Mouse (Mus musculus) CH12.LX (cell line): ENCODE measurements around the gene Srbd1. TPM values are rescaled to one million over a fixed set of nuclear protein-coding genes. Genes with fewer than 3 reads are reported as not detected.
A peak's percentile ranks its signal among the peaks of the same experiment; 100 is the strongest.

Experiments
- DNase-seq: peaks from one replicate; pipeline ENCODE4 v3.0.0-alpha.2; 2013; ENCODE audit errors: extremely low read depth
- H3K27ac ChIP-seq: 2 replicates; pipeline ENCODE4 v1.5.1; 2012; ENCODE audit warnings: low read depth, mild to moderate bottlenecking, control low read depth, moderate library complexity; ENCODE audit not compliant: insufficient read depth
- H3K27me3 ChIP-seq: replicated peaks from 2 replicates; pipeline ENCODE3; 2012; ENCODE audit warnings: inconsistent platforms
- H3K36me3 ChIP-seq, 2 experiments: replicated peaks in 1 of 2; 2 replicates each; pipeline versions ENCODE3 to v1.6.1; 2012; ENCODE audit warnings: inconsistent platforms in 1 of 2, low read length in 1 of 2, mild to moderate bottlenecking in 1 of 2, mixed read lengths in 1 of 2, moderate library complexity in 1 of 2; ENCODE audit not compliant: control insufficient read depth in 1 of 2, insufficient read depth in 1 of 2
- H3K4me1 ChIP-seq, 2 experiments: 2 replicates each; pipeline ENCODE4 v1.6.1; 2012; ENCODE audit warnings: inconsistent platforms in 1 of 2, moderate library complexity in 1 of 2; ENCODE audit not compliant: insufficient read depth in 2 of 2, control insufficient read depth in 1 of 2
- H3K4me2 ChIP-seq: 2 replicates; pipeline ENCODE4 v1.6.1; 2012; ENCODE audit warnings: low read depth, mild to moderate bottlenecking, control low read depth; ENCODE audit not compliant: poor library complexity, insufficient read depth, severe bottlenecking
- H3K4me3 ChIP-seq, 3 experiments: fragments of 150-350 bp in 1 of 3; sonication (generic) in 1 of 3; replicated peaks in 1 of 3; 2 replicates each; pipeline versions ENCODE3 to v1.5.1; 2011 to 2012; ENCODE audit warnings: low read depth in 2 of 3, low read length in 2 of 3, mild to moderate bottlenecking in 2 of 3, moderate library complexity in 2 of 3, control low read depth in 1 of 3, improper control_type of control experiment in 1 of 3, inconsistent platforms in 1 of 3, mixed read lengths in 1 of 3; ENCODE audit not compliant: poor library complexity in 1 of 3
- H3K79me2 ChIP-seq: replicated peaks from 2 replicates; pipeline ENCODE4 v1.6.1; 2012; ENCODE audit warnings: mild to moderate bottlenecking, moderate library complexity; ENCODE audit not compliant: control insufficient read depth, poor library complexity, insufficient read depth, severe bottlenecking; ENCODE audit errors: extremely low read depth
- H3K9ac ChIP-seq: 2 replicates; pipeline ENCODE4 v1.6.1; 2012; ENCODE audit warnings: low read depth, mild to moderate bottlenecking, control low read depth, moderate library complexity; ENCODE audit not compliant: insufficient read depth
- H3K9me3 ChIP-seq: replicated peaks from 2 replicates; pipeline ENCODE3; 2012; ENCODE audit warnings: low read length, inconsistent platforms, mixed read lengths
- CHD1 ChIP-seq: IDR thresholded peaks from 2 replicates; pipeline ENCODE4 v1.6.1; 2012; ENCODE audit warnings: low read depth, low read length, improper control_type of control experiment, inconsistent platforms
- CTCF ChIP-seq, 2 experiments: IDR thresholded peaks in 1 of 2; conservative IDR thresholded peaks in 1 of 2; 2 replicates each; pipeline ENCODE4 v1.5.1; 2011 to 2012; ENCODE audit warnings: low read depth in 2 of 2, low read length in 2 of 2, improper control_type of control experiment in 1 of 2, inconsistent platforms in 1 of 2, mild to moderate bottlenecking in 1 of 2, moderate library complexity in 1 of 2
- ELF1 ChIP-seq: IDR thresholded peaks from 2 replicates; pipeline ENCODE4 v1.6.1; 2014; ENCODE audit warnings: low read depth, mild to moderate bottlenecking, inconsistent platforms, low read length, improper control_type of control experiment
- GABPA ChIP-seq: IDR thresholded peaks from 2 replicates; pipeline ENCODE4 v1.6.1; 2012; ENCODE audit warnings: low read depth, low read length, improper control_type of control experiment, inconsistent platforms; ENCODE audit not compliant: insufficient replicate concordance
- HCFC1 ChIP-seq: IDR thresholded peaks from 2 replicates; pipeline ENCODE4 v1.6.1; 2012; ENCODE audit warnings: low read depth, mild to moderate bottlenecking, inconsistent platforms, low read length, improper control_type of control experiment
- JUN ChIP-seq: IDR thresholded peaks from 2 replicates; pipeline ENCODE4 v1.6.1; 2011; ENCODE audit warnings: low read depth, mild to moderate bottlenecking, low read length, improper control_type of control experiment, moderate library complexity; ENCODE audit not compliant: insufficient read depth
- JUND ChIP-seq: conservative IDR thresholded peaks from 2 replicates; pipeline ENCODE4 v1.6.1; 2011; ENCODE audit warnings: low read depth, low read length, improper control_type of control experiment
- KAT2A ChIP-seq: IDR thresholded peaks from 2 replicates; pipeline ENCODE4 v1.6.1; 2012; ENCODE audit warnings: low read length, improper control_type of control experiment, inconsistent platforms; ENCODE audit not compliant: insufficient replicate concordance
- MAZ ChIP-seq: IDR thresholded peaks from 2 replicates; pipeline ENCODE4 v1.6.1; 2012; ENCODE audit warnings: low read depth, mild to moderate bottlenecking, inconsistent platforms, low read length, improper control_type of control experiment, moderate library complexity
- MEF2A ChIP-seq: IDR thresholded peaks from 2 replicates; pipeline ENCODE4 v1.6.1; 2014; ENCODE audit warnings: low read depth, mild to moderate bottlenecking, inconsistent platforms, low read length, improper control_type of control experiment, borderline replicate concordance
- MXI1 ChIP-seq: IDR thresholded peaks from 2 replicates; pipeline ENCODE4 v1.6.1; 2011; ENCODE audit warnings: mild to moderate bottlenecking, low read depth, low read length, improper control_type of control experiment
- MYC ChIP-seq: IDR thresholded peaks from 2 replicates; pipeline ENCODE4 v1.6.1; 2011; ENCODE audit warnings: low read depth, mild to moderate bottlenecking, improper control_type of control experiment, low read length
- PAX5 ChIP-seq: IDR thresholded peaks from 2 replicates; pipeline ENCODE4 v1.6.1; 2012; ENCODE audit warnings: low read length, inconsistent platforms, mixed read lengths
- POLR2A ChIP-seq: IDR thresholded peaks from 2 replicates; pipeline ENCODE4 v1.6.1; 2011; ENCODE audit warnings: low read depth, mild to moderate bottlenecking, improper control_type of control experiment, low read length
- POLR2AphosphoS2 ChIP-seq: IDR thresholded peaks from 2 replicates; pipeline ENCODE4 v1.6.1; 2011; ENCODE audit warnings: low read depth, low read length, improper control_type of control experiment
- RAD21 ChIP-seq: IDR thresholded peaks from 2 replicates; pipeline ENCODE4 v1.6.1; 2011; ENCODE audit warnings: low read depth, mild to moderate bottlenecking, low read length, improper control_type of control experiment, moderate library complexity
- RCOR1 ChIP-seq: conservative IDR thresholded peaks from 2 replicates; pipeline ENCODE4 v1.6.1; 2012; ENCODE audit warnings: low read depth, mild to moderate bottlenecking, inconsistent platforms, low read length, improper control_type of control experiment
- SMC3 ChIP-seq: IDR thresholded peaks from 2 replicates; pipeline ENCODE4 v1.6.1; 2011; ENCODE audit warnings: low read depth, low read length, improper control_type of control experiment
- TBP ChIP-seq: conservative IDR thresholded peaks from 2 replicates; pipeline ENCODE4 v1.6.1; 2011; ENCODE audit warnings: low read depth, low read length, improper control_type of control experiment
- TCF12 ChIP-seq: IDR thresholded peaks from 2 replicates; pipeline ENCODE4 v1.6.1; 2014; ENCODE audit warnings: low read depth, mild to moderate bottlenecking, inconsistent platforms, low read length, improper control_type of control experiment
- UBTF ChIP-seq: IDR thresholded peaks from 2 replicates; pipeline ENCODE4 v1.6.1; 2012; ENCODE audit warnings: low read depth, mild to moderate bottlenecking, inconsistent platforms, low read length, improper control_type of control experiment, moderate library complexity
- USF2 ChIP-seq: conservative IDR thresholded peaks from 2 replicates; pipeline ENCODE4 v1.6.1; 2011; ENCODE audit warnings: low read depth, low read length, improper control_type of control experiment
- ZC3H11A ChIP-seq: IDR thresholded peaks from 2 replicates; pipeline ENCODE4 v1.6.1; 2012; ENCODE audit warnings: low read depth, mild to moderate bottlenecking, inconsistent platforms, low read length, improper control_type of control experiment
- ZKSCAN1 ChIP-seq: IDR thresholded peaks from 2 replicates; pipeline ENCODE4 v1.6.1; 2012; ENCODE audit warnings: low read depth, inconsistent platforms, low read length, improper control_type of control experiment, borderline replicate concordance
- ZMIZ1 ChIP-seq: IDR thresholded peaks from 2 replicates; pipeline ENCODE4 v1.6.1; 2012; ENCODE audit warnings: low read depth, mild to moderate bottlenecking, inconsistent platforms, low read length, improper control_type of control experiment
- dilution Hi-C: fragments of 300-500 bp; cut with MboI; formaldehyde crosslinking; loops from 2 replicates; pipeline ENCODE4 v1.14.3; 2020; ENCODE audit warnings: low sequenced_read_pairs; ENCODE audit not compliant: extremely low pct_unique_long_range_greater_than_20kb, extremely low pct_ligation_motif_present
- in situ Hi-C: fragments of 300-500 bp; cut with MboI; formaldehyde crosslinking; loops from 3 replicates; pipeline ENCODE4 v1.14.3; 2019; ENCODE audit warnings: low sequenced_read_pairs, low pct_ligation_motif_present, low pct_unique_long_range_greater_than_20kb, mixed read lengths
- polyA plus RNA-seq: library from polyadenylated mRNA; unstranded; fragments of >175 nt; gene quantifications from 2 replicates; pipeline ENCODE4 v1.2.1, GENCODE M21; 2012; ENCODE audit warnings: low read depth; ENCODE audit not compliant: insufficient read length
- total RNA-seq, 2 experiments: library from RNA; depleted of rRNA; stranded (reverse); fragments of 300-350 nt in 1 of 2; fragments of >200 nt in 1 of 2; gene quantifications; 2 replicates each; pipeline ENCODE4 v1.2.3; 2012 to 2014

Gene Srbd1
- total and polyA plus RNA-seq, 3 experiments, result 21.5 to 34.5 (median 24.8) TPM

DNA sequence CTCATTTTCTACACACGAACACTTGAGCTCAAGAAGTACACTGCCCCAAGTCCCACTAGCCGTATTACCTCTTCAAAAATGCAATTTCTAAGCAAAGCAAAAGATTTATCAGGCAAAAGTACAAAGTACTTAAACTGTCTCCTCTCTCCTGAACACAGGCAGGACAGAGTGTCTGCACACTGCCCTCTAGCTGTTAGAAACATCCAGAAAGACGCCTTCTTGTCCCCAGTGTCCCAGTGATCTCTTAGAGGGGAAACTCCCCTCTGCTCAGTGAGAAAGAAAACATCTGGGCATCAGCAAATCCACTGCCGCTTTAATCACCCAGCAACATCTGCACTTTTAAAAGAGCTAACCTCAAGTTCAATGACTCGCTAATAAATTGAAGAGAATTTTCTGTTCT, 12.4 kb downstream of the Srbd1 start:
- no peak overlapping the region for H3K9ac ChIP-seq
- dilution Hi-C loops (no loop called here), in situ Hi-C loops (no loop called here)
- no peak overlapping the region for H3K27ac ChIP-seq
- H3K27me3 ChIP-seq, result no peaks in the 10 kb centered on the region
- no peak overlapping the region for H3K4me2 ChIP-seq
- H3K36me3 ChIP-seq, result peaks cover 51 to 83% of the 10 kb centered on the region in 2 experiments
- H3K4me3 ChIP-seq, result no peak overlapping the region
- TF ChIP-seq MEF2A, result no peak; the same call in 1 of the 2 replicates
- TF ChIP-seq CHD1, result no peak
- TF ChIP-seq UBTF, result no peak
- TF ChIP-seq ZC3H11A, result no peak
- TF ChIP-seq JUND, result no peak
- TF ChIP-seq TBP, result no peak
- no peak for TF ChIP-seq ELF1
- no peak for TF ChIP-seq MXI1
- no peak for TF ChIP-seq POLR2A
- TF ChIP-seq MYC, result no peak
- TF ChIP-seq ZKSCAN1, result no peak
- 0 out of 2 replicates have a peak, but pooled peaks have one; percentile 20 for TF ChIP-seq TCF12
- TF ChIP-seq ZMIZ1, result no peak
- no peak for TF ChIP-seq POLR2AphosphoS2
- TF ChIP-seq GABPA, result no peak
- no peak for TF ChIP-seq KAT2A
- TF ChIP-seq RAD21, result peak; percentile 38
- no peak for TF ChIP-seq USF2
- TF ChIP-seq HCFC1, result no peak
- no peak for TF ChIP-seq RCOR1
- TF ChIP-seq JUN, result no peak
- TF ChIP-seq MAZ, result no peak
- TF ChIP-seq SMC3, result peak; percentile 31
- TF ChIP-seq PAX5, result no peak
- peak; percentile 19 to 69; a peak in 3 of 4 replicates for TF ChIP-seq CTCF (conservative IDR thresholded peaks at IDR 0.05 in 1 of 2, IDR thresholded peaks at IDR 0.05 in 1 of 2; ENCODE audit: low read depth in 2 of 2, low read length in 2 of 2)
- H3K9me3 ChIP-seq, result no peaks in the 10 kb centered on the region
- DNase-seq, result peak; percentile 80
- H3K79me2 ChIP-seq, result no peaks in the 10 kb centered on the region; the same call in 1 of the 2 replicates
- peaks cover 3 to 55% of the 10 kb centered on the region in 2 experiments; a peak in 3 of 4 replicates for H3K4me1 ChIP-seq
